Mouse (Mus musculus) thymus, postnatal 0 days (tissue): ENCODE measurements around the gene Zfhx3. TPM values are rescaled to one million over a fixed set of nuclear protein-coding genes. Genes with fewer than 3 reads are reported as not detected.

ENCODE experiments used
- DNase-seq: peaks from one replicate; pipeline ENCODE4 v3.0.0-alpha.2; 2015; ENCODE audit warnings: low spot score
- polyA plus RNA-seq: library from polyadenylated mRNA; unstranded; fragments of >200 nt; fragmentation: Nextera tagmentation; extraction: Ambion mirVana; gene quantifications from 2 replicates; pipeline ENCODE4 v1.2.1, GENCODE M21; 2015

Zfhx3 gene
- polyA plus RNA-seq, 1 experiment from 2014 or later, result 1.9 TPM

DNA sequence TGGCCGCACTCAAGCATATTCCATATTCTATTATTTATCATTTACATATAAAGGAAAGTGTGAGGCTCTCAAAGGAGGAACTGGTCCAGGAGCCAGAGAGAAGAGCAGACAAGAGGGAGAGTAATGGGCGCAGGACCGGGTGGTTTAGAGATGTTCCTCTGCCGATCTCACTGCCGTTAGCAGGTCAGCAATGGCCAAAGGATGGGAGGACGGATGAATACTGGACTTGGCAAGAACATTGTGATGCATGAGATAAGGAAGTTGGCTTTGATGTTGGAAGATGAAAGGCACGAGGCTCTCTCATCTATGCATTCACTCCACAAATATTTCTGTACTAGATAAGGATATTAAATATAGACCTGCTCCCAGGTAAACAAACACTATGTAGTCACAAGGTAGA, 648.6 kb downstream of the Zfhx3 start:
- DNase-seq, result no peak

DNA sequence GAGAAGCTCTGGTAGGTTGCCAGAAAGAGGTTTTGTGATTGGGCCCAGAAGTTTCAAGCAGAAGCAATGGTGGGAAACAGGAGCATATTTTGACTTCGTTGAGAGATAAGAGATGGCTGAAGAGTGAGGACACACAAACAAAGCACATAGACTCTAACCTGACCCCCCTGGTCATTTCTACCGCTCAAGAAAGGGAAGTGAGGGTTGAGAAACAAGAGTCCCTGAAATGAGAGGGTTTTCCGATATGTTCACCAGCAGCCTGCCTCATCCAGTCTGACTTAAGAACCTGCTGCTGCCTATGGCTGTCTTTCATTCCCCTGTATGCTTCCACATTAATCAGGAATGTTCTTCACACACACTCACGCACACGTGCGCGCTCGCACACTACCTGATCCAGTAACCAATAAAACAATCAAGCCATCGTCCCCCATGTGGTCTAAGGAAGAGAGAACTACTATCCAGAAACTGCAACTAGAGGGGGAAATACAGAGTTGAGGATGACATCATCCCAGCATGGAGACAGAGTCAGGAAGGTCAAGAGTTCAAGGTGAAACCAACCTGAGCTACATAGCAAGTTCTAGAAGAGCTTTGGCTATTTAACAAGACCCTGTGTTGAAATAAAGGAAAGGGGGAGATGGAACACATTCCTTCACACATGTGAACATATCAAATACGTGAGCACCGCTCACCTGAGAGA, 649.7 kb downstream of the Zfhx3 start:
- DNase-seq, result no peak

DNA sequence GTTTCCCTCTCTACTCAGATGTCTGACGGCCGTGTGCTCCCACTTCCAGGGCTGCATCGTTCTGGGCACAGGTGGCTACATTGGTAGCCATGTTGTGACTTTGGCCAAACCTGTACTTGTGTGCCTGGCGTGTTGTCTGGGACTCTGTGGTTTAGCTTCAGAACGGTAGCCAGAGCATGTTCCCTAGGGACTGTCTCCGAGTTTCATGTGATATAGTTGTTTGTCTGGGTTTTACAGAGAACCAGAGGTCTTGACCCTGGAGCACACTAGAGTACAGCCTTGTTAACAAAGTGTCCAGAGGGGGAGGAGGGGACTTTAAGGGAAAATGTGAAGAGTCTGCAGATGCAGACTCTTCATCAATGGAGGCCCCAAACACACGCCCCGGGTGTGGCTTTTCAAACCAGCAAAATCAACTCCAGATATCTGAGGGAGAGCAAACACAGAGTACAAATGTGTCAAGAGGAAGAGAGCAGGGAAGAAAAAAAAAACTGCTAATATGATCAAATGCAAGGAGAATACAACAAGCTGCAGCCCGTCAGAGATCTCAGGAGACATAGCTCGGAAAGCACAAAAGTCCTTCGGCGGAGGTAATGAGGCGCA, 650.6 kb downstream of the Zfhx3 start:
- no peak for DNase-seq

DNA sequence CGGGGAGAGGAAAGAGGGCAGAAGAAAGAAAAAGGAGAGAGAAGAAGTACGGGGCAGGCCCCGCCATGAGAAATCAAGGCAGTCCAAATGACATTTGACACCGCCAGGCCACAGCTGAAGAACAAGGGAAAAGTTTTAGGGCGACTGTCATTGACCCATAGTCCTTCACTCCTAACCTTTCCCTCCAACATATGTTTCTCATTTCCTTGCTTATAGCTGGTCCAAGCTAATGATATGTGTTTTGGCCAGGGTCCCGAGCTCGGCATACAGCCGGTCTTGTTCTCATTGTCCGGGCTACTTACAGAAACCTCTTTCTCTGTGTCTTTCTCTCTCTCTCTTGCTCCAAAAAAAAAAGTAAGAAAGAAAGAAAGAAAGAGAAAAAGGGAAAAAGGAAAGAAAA, 651.4 kb downstream of the Zfhx3 start:
- no peak for DNase-seq

DNA sequence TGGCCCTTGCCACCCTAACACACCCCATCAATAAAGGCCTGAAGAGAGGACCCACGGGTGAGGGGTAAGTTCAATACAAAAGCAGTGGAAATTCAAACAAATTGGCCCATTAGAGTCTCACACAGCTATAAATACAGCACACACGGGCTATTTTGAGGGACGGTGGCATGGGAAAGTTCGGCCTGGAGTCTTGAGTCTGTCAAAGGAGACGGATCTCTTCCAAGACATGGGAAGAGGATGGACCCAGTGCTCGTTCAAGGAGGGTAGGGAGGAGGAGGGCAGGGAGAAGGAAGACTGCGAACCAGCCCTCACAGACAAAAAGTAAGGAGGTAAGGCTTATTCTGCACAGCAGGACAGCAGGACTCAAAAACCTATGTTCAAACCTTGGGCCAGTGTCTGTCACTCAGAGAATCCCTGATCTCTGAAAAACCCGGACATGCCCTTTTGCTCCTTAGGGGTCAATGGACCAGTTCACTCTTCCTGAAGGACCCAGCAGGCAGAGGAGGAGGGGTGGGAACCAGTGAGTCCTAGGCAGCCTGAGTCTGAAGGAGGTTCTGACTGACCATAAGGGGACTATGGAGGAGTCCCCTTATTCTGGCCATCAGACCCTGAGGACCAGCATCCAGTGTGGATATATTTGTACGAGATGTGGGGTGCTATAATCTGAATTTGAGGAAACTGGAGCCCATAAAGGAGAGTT, 652.1 kb downstream of the Zfhx3 start:
- DNase-seq, result no peak

DNA sequence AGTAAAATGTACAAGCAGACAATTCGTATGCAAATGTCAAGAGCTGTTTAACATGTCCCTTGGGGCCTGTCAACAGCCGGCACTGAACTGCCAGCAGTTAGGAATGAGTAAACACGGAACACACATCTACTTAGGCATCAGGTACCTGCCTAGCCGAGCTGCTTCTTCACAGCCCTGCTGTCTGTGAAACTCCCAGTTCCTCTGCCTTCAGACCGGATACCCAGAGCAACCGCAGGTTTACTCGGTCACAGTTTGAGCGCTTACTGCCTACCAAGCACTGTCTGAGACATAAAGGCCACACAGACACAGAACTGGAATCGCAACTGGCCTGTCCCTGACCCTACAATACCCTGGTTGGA, 652.6 kb downstream of the Zfhx3 start:
- peak; percentile 53 for DNase-seq

DNA sequence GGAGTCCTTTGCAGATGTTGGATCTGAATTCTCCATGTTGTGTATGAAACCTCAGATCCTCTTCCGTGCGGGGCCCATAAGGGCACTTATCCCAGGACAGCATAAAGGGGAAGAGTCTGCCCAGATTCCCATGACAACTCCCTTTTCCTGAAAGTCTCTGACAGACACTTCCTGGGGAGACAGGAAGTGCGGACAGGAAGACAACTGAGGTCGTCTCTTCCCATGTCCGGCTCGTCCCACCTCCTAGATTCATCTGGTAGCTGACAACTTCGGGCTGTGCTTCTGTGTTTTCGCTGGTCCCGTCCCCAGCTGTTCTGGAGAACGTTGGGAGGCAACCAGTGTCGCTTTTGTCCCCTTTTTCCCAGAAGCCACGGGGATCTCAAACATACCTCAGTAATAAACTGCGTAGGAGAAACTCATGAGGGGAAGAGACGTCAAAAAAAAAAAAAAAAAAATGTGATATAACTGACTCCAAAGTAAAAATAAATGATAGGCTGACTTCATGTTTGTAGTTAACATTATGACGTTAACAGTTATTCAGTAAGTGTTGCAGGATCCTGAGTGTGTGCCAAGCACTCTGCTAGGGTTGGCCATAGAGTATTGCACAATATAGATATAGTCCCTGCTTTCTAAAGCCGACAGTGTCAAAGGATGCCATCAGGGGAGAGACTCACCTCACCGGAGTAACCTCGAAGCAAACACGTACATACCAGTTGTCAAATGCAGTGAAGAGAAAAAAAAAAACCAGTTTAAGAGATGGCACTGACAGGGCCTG, 653.5 kb downstream of the Zfhx3 start:
- no peak for DNase-seq

DNA sequence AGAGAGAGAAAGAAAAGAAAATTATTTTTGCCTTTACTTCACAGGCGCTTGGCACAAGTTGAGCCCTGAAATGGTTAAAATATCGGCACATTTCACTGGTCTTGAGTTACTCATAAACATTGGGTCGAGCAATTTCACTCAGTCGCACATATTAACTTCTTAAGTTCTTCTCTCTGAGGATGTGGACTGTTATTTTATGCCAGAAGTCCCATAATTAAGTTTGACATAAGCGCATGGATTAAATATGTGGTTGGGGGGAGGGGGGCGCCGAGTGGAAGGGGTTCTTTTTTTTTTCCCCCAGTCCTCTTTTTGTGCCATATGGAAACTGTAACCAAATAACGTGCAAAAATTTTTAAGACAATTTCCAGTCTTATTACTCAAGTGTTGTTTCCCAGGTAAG, 656.6 kb downstream of the Zfhx3 start:
- no peak for DNase-seq

DNA sequence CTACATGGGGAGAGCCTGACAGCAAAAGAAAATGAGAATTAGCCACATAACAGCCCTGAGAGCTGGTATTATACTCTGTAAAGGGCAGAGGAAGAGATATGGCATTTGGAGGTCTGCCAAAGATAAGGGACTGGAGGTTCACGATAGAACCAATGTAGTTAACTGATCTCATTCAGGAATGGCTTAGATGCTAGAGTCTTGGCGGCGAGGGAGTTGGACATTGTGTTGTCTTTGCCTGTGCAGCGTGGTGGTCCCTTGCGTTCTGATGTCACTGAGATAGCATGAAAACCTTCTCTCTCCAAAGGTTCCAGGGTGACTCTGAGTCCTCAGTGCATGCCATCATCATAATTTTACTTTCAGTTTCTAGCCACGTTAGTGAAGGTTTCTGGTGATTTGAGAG, 657.1 kb downstream of the Zfhx3 start:
- no peak for DNase-seq

DNA sequence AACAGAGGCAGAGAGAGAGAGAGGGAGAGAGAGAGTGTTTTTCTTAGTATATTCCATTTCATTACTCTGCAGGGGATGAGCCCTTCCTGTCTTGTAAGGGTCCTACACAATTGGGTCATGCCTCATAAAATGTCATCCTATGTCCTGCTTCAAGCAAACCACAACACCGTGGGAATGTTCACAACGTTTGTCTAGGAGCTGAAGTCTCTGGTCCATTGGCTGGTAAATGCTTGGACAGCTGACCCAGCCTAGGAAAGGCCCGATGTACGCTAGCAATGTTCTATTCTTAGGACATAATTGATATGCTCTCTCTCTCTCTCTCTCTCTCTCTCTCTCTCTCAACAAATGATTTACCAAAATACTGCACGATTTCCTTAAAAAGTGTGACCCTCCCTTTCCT, 666.2 kb downstream of the Zfhx3 start:
- no peak for DNase-seq

DNA sequence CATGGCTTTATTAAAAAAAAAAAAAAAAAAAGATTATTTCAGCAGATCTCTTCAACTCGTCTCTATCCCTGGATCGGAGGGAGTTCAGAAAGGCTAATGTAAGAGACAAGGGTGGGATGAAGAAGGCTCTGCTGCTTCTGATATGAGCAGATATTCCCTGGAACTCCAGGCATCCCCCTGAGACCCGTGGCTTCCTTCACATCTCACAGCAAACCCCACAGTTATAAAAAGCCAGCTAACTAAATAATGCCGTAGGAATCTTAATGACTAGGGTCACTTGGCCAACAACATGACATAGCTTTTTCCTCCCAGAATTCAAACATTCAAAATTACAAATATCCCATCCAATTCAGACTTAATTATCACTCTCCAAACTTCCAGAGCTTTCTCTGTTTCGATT, 666.7 kb downstream of the Zfhx3 start:
- DNase-seq, result no peak

DNA sequence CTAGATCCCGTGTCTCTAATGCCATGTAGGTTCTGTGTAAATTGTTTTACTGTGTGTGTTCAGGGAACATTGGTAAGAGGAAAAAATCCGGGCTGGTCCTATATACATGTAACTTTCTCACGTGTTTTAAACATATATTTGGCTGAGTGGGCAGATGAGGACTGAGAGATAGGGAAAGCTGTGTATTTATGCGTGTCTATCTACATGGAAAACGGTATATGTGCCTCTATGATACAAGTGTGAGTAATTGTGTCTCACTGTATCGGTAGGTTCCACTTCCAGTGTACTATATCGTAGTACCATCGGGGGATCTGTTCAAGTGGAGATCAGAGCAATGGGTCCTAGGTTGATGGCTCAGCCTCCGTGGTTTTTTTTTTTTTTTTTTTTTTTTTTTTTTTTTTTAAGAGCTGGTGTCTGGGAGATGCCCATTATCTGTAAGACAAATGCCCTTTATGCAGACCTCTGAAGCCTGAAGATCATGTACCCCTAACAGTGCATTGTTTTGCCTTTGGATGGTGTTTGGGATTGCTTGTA, 668.8 kb downstream of the Zfhx3 start:
- no peak for DNase-seq

DNA sequence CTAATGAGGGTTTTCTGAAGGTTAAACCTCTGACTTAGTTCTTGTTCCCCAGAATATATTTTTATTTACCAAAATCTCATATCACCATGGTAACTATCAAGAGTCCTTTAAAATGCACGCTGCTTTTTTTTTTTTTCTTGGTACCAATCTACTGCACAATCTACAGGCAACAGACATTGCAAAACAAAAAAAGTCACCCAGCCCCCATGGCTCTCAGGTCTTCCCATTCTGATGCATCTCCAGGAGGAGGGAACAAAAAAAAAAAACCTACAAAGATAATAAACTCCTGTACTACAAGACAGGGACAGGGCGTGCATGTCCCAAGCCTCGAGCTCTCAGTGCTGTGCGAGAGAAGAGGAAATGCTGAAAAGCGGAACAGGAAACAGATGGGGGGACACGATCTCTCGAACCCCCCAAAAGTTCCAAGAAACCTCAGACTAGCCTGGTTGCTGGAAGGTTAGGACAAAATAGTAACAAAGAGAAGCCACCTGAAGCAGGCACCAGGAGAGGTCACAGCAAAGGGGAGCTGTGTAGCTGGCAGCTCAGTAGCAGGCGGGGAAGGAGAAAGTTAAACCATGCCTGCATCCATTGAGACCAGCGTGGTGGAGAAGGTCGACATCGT, 669.5 kb downstream of the Zfhx3 start:
- DNase-seq, result peak; percentile 24

DNA sequence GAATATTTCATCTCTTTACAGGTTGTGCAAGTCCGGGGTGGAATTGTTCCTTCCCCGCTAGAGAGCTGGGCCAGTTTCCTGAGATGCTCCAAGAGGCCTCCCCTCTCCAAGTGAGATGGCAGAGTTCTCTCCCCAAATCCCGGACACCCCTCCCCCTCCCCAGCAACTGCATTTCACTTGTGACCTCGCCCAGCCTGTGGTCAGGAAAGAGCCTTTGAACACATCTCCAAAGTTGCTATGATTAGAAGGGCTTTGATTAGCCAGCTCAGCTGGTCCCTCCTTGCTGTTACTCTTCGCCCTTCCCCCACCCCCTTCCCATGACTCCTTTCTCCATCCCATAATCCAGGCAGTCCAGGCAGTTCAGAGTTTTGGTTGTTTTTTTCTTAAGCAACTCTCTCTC, 670.4 kb downstream of the Zfhx3 start:
- no peak for DNase-seq

DNA sequence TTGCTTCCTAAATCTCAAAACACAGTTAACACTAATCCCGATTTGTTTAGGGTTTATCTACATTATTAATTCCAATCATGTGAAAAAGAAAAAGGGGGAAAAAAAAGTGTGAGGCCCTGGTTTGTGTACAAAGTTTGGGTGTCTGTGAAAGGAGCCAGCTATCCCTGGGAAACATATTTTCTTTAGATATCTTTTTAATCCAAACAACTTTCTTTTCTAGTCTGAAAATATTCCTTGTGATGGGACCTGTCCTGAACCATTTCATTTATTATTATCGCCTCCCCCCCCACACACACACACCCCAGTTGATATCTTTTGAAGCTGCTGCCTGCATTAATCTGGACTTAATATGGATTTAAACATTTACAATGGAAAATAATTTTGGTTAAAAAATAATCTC, 670.8 kb downstream of the Zfhx3 start:
- DNase-seq, result no peak

DNA sequence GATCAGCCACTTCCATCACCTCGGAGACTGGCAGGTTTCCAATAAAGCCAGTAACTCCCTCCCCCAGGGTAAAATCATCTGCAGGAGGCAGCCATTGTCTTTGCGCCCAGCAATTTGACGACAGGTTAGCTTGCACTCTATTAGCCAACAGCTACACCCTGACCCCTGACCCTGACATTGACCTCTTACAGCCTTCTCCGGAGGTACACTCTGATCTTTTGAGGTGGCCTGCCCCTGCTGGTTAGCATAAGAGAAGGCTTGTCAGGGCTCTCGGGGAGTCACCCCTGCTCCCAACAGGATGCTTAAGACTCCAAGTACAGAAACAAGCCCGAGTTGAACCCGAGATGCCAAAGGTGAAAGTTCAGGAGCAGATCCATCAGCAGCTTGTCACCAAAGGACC, 678.9 kb downstream of the Zfhx3 start:
- no peak for DNase-seq

DNA sequence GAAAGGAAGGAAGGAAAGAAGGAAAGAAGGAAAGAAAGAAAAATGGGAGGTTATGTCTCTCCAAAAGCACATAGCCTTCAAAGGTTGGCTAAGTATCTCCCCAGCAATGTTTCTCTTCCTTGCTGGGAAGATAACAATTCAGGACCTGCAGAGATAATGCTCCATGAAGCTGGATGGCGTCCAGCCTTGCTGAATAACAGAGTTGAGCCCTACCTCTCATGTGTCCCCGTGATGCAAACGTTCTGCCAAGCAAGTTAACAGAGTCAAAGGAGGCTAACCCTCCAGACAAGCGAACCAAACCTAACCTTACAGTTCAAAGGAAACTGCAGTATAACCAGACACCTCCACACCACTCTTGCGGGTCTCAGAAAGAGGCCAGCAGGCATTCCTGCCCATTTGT, 681.2 kb downstream of the Zfhx3 start:
- DNase-seq, result no peak

DNA sequence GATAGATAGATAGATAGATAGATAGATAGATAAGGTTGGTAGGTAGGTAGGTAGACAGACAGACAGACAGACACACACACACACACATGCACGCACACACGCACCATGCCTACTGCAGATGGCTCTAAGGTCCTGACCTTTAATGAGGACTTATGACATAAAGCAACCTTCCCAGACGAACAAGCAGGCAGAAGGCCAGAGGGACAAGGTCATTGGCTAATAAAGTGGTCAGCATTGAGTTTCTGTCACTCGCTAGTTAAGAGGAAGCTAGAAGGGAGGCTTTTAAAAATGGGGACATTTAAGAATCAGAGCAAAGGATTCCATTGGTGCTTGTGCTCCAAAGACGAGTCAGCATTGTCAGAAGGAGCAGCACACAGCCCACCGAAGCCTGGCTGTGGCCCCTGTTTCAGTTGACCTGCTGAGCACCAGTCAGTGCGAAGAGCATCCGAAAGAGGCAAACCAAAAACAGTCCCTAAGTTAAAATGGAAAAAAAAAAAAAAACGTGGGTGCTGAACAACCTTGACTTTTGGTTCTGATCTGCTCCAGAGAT, 683.2 kb downstream of the Zfhx3 start:
- no peak for DNase-seq

DNA sequence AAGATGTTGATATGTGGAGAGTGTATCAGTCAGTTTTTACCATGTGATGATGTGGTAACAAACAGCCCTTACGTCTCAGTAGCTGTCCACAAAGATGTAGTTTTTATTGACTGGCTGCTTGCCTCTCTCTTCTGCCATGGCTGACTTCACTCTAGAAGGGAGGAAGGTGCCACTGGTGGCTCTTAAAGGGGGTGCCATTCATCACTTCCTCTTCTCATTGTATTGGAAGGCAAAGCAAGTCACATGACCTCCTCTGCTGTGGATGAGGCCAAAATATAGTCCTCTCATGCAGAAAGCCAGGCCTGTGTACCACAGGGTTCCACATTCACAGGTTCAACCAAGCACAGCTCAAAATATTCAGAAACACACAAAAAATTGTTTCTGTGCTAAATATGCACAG, 688.6 kb downstream of the Zfhx3 start:
- no peak for DNase-seq

DNA sequence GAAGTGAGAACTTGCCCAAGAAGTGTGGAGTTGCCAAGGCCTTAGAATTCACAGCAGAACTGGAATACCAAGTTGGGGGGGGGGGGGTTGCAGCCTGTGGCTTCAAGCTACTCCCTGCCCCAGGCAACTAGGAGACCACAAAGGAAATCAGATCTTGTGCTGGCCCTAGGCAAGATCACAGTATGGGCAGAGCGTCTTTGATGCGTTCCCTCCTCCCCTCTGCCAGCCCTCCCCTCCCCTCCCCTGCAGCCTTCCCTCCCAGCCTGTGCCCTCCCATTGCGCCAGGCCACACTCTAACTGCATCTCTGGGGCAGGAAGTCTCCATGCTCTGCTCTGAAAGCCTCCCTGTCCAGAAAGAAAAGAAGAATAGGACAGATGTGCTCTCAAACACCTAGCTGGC, 691.8 kb downstream of the Zfhx3 start:
- DNase-seq, result no peak

DNA sequence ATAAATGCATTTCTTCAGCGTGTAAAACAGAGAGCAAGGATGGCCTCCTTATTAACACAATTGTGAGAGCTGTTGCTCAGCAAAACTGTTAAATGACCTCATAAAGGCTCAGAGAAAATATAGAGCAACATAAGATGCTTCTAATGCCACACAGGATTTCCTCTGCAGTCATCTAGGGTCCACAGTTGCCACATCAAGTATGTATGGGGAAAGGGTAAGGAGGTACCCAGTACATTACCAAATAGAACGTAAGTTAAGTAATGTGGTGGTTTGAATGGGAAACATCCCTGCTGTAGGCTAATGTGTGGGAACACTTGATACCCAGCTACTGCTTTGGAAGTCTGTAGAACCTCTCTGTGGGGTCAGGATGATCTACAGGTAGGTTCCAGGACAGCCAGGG, 695.4 kb downstream of the Zfhx3 start:
- DNase-seq, result no peak
